Mouse (Mus musculus): ENCODE data around the gene Rbfox2.
"Not testable (repeated sequence)": the region's sequence is repeated elsewhere in the genome, so short reads cannot be mapped to it uniquely, and the experiment has no call there.

Rbfox2 gene

GRCm38 (mm10) chr15:77273947-77274346, 32.9 kb downstream of the Rbfox2 start:
- DNase-seq (ENCODE audit: low spot score in 2 of 2), result no peak

GRCm38 (mm10) chr15:77271285-77271684, 35.5 kb downstream of the Rbfox2 start:
- no peak for DNase-seq (ENCODE audit: low spot score in 2 of 2)

GRCm38 (mm10) chr15:77269496-77269895, 37.3 kb downstream of the Rbfox2 start:
- DNase-seq (ENCODE audit: low spot score in 2 of 2), result not testable (repeated sequence)

GRCm38 (mm10) chr15:77268415-77268814, 38.4 kb downstream of the Rbfox2 start:
- DNase-seq (ENCODE audit: low spot score in 2 of 2), result no peak

GRCm38 (mm10) chr15:77265318-77265717, 41.5 kb downstream of the Rbfox2 start:
- no peak for DNase-seq (ENCODE audit: low spot score in 2 of 2)

GRCm38 (mm10) chr15:77264314-77264713, 42.5 kb downstream of the Rbfox2 start:
- no peak for DNase-seq (ENCODE audit: low spot score in 2 of 2)

- no peak for DNase-seq (ENCODE audit: low spot score in 2 of 2)
Measured at GRCm38 (mm10) chr15:77262782-77263181, 44.0 kb downstream of the Rbfox2 start.

GRCm38 (mm10) chr15:77257437-77258229, 49.2 kb downstream of the Rbfox2 start:
- no peak for DNase-seq (ENCODE audit: low spot score in 2 of 2)

- no peak for DNase-seq (ENCODE audit: low spot score in 2 of 2)
Measured at GRCm38 (mm10) chr15:77256782-77257181, 50.0 kb downstream of the Rbfox2 start.

- DNase-seq (ENCODE audit: low spot score in 2 of 2), result no peak
Measured at GRCm38 (mm10) chr15:77254636-77255035, 52.2 kb downstream of the Rbfox2 start.

- no peak for DNase-seq (ENCODE audit: low spot score in 2 of 2)
Measured at GRCm38 (mm10) chr15:77254128-77254527, 52.7 kb downstream of the Rbfox2 start.

- no peak for DNase-seq (ENCODE audit: low spot score in 2 of 2)
Measured at GRCm38 (mm10) chr15:77251706-77252105, 55.1 kb downstream of the Rbfox2 start.

- no peak for DNase-seq (ENCODE audit: low spot score in 2 of 2)
Measured at GRCm38 (mm10) chr15:77250806-77251205, 56.0 kb downstream of the Rbfox2 start.

GRCm38 (mm10) chr15:77249421-77249820, 57.4 kb downstream of the Rbfox2 start:
- no peak for DNase-seq (ENCODE audit: low spot score in 2 of 2)

- DNase-seq (ENCODE audit: low spot score in 2 of 2), result no peak
Measured at GRCm38 (mm10) chr15:77245418-77246365, 61.1 kb downstream of the Rbfox2 start.

- DNase-seq (ENCODE audit: low spot score in 2 of 2), result no peak
Measured at GRCm38 (mm10) chr15:77244634-77245033, 62.2 kb downstream of the Rbfox2 start.

GRCm38 (mm10) chr15:77243876-77244560, 62.8 kb downstream of the Rbfox2 start:
- DNase-seq (ENCODE audit: low spot score in 2 of 2), result no peak

- DNase-seq (ENCODE audit: low spot score in 2 of 2), result no peak
Measured at GRCm38 (mm10) chr15:77240607-77241006, 66.2 kb downstream of the Rbfox2 start.

- no peak for DNase-seq (ENCODE audit: low spot score in 2 of 2)
Measured at GRCm38 (mm10) chr15:77239564-77239963, 67.2 kb downstream of the Rbfox2 start.

GRCm38 (mm10) chr15:77237661-77238060, 69.1 kb downstream of the Rbfox2 start:
- no peak for DNase-seq (ENCODE audit: low spot score in 2 of 2)

GRCm38 (mm10) chr15:77236055-77236567, 70.7 kb downstream of the Rbfox2 start:
- DNase-seq (ENCODE audit: low spot score in 2 of 2), result no peak

- DNase-seq (ENCODE audit: low spot score in 2 of 2), result no peak
Measured at GRCm38 (mm10) chr15:77235551-77235950, 71.3 kb downstream of the Rbfox2 start.
